Mouse (Mus musculus): ENCODE measurements at regions not wholly inside any gene's neighbourhood (a gene's known extent, or its start where the extent isn't known, plus 50 kb on each side); places are given as distances from the start of the nearest gene placed in this dataset.

- Histone ChIP-seq H3K4me2 (no peak overlapping the region), H3K4me1 (no peaks in the 10 kb centered on the region), H3K9me3 (no peaks in the 10 kb centered on the region), H3K36me3 (replicated peaks) (no peaks in the 10 kb centered on the region), H3K27ac (no peak overlapping the region), H3K9ac (no peak overlapping the region), H3K4me3 (replicated peaks) (no peak overlapping the region), H3K27me3 (no peaks in the 10 kb centered on the region)
- 88% methylated on average over 1 of the region's 1 CpGs for WGBS
- no peak for ATAC-seq (ENCODE audit: low FRiP score)
These were observed 185.9 kb upstream of the Npsr1 start for GRCm38 (mm10) chr9:23911851-23912250.

DNA sequence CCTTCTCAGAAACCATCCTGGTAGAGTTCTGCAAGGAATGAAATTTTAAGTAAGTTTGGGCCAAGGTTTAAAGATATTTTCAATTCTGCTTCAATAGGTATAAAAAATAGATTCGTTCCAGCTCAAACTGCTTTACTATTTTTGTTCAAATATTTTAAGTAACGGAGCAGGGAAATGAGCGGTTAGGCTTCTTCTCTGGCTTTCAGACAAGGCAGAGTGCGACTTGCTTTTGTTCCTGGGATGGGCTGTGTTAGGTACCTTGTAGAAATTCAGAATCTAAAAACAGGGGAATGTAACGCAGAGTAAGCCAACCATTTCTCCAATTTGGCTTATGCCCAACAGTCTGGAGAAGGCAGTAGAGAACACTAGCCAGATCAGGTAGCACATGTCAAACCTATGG is 180.5 kb upstream of the Npsr1 start:
- Histone ChIP-seq H3K9me3 (no peaks in the 10 kb centered on the region), H3K4me2 (no peak overlapping the region), H3K4me1 (no peaks in the 10 kb centered on the region), H3K27ac (no peak overlapping the region), H3K9ac (no peak overlapping the region), H3K4me3 (replicated peaks) (no peak overlapping the region), H3K27me3 (no peaks in the 10 kb centered on the region), H3K36me3 (replicated peaks) (no peaks in the 10 kb centered on the region)
- no peak for ATAC-seq (ENCODE audit: low FRiP score)
- 94% methylated on average over 5 of the region's 5 CpGs for WGBS

DNA sequence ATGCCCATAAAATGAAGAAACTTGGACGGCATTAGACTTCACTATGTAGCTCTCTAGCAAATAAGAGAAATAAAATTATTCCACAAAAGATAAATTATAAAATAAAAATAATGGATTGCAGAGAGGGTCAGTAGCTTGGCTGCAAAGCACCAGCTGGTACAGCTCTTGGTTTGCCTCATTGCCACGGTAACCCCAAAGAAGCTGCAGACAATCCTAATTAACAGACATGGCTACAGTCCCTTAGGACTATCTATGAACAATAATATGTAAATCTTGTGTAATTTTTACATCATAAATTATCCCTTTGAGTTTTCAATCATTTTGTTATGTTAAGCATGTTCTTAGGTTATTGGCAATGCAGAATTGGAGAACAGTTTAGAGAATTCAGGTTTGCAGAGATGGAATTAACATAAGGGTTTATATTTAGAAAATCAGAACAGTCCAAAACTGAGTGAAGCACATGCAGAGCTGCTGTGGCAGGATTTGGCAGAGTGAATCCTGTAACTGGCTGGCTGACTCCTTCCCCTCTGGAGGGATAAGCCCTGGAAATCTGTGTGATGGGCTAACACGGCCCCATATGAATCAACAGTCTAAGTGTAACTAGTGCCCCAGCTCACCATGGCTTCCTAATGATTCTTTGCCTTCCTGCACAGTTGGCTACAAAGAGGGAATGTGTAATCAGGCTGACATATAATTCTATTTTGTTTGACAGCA is 178.4 kb upstream of the Npsr1 start:
- H3K9me3 ChIP-seq = no peaks in the 10 kb centered on the region
- no peaks in the 10 kb centered on the region for H3K4me1 ChIP-seq
- H3K4me3 ChIP-seq (replicated peaks) = no peak overlapping the region
- WGBS = 72% methylated on average over 3 of the region's 3 CpGs
- H3K4me2 ChIP-seq = no peak overlapping the region
- no peak overlapping the region for H3K27ac ChIP-seq
- no peaks in the 10 kb centered on the region for H3K36me3 ChIP-seq (replicated peaks)
- H3K9ac ChIP-seq = no peak overlapping the region
- peak; percentile 86; the same call in 1 of the 2 replicates for ATAC-seq (ENCODE audit: low FRiP score)
- no peaks in the 10 kb centered on the region for H3K27me3 ChIP-seq

GRCm38 (mm10) chr9:23932185-23932584 is 165.6 kb upstream of the Npsr1 start:
- Histone ChIP-seq H3K4me3 (replicated peaks) (no peak overlapping the region), H3K27ac (no peak overlapping the region), H3K27me3 (no peaks in the 10 kb centered on the region), H3K9ac (no peak overlapping the region), H3K36me3 (replicated peaks) (no peaks in the 10 kb centered on the region), H3K4me2 (no peak overlapping the region), H3K4me1 (no peaks in the 10 kb centered on the region), H3K9me3 (no peaks in the 10 kb centered on the region)
- ATAC-seq (ENCODE audit: low FRiP score) = no peak

- H3K27ac ChIP-seq = no peak overlapping the region
- H3K27me3 ChIP-seq = no peaks in the 10 kb centered on the region
- no peaks in the 10 kb centered on the region for H3K36me3 ChIP-seq (replicated peaks)
- WGBS = 81% methylated on average over 3 of the region's 3 CpGs
- ATAC-seq (ENCODE audit: low FRiP score) = no peak
- H3K4me2 ChIP-seq = no peak overlapping the region
- H3K9me3 ChIP-seq = no peaks in the 10 kb centered on the region
- H3K4me3 ChIP-seq (replicated peaks) = no peak overlapping the region
- H3K9ac ChIP-seq = no peak overlapping the region
- no peaks in the 10 kb centered on the region for H3K4me1 ChIP-seq
These were observed 163.5 kb upstream of the Npsr1 start for GRCm38 (mm10) chr9:23934282-23934681.

- H3K36me3 ChIP-seq (replicated peaks) = no peaks in the 10 kb centered on the region
- no peak for ATAC-seq (ENCODE audit: low FRiP score)
- H3K4me3 ChIP-seq (replicated peaks) = no peak overlapping the region
- no peak overlapping the region for H3K4me2 ChIP-seq
- H3K9me3 ChIP-seq = no peaks in the 10 kb centered on the region
- H3K4me1 ChIP-seq = no peaks in the 10 kb centered on the region
- H3K9ac ChIP-seq = no peak overlapping the region
- H3K27me3 ChIP-seq = no peaks in the 10 kb centered on the region
- H3K27ac ChIP-seq = no peak overlapping the region
- WGBS = 92% methylated on average over 2 of the region's 2 CpGs
These were observed 145.3 kb upstream of the Npsr1 start for GRCm38 (mm10) chr9:23952543-23952942.

GRCm38 (mm10) chr9:23956593-23956992 is 141.2 kb upstream of the Npsr1 start:
- no peak overlapping the region for H3K9ac ChIP-seq
- H3K27ac ChIP-seq = no peak overlapping the region
- H3K4me2 ChIP-seq = no peak overlapping the region
- no peak for ATAC-seq (ENCODE audit: low FRiP score)
- H3K9me3 ChIP-seq = no peaks in the 10 kb centered on the region
- no peaks in the 10 kb centered on the region for H3K4me1 ChIP-seq
- H3K27me3 ChIP-seq = no peaks in the 10 kb centered on the region
- no peaks in the 10 kb centered on the region for H3K36me3 ChIP-seq (replicated peaks)
- H3K4me3 ChIP-seq (replicated peaks) = no peak overlapping the region

DNA sequence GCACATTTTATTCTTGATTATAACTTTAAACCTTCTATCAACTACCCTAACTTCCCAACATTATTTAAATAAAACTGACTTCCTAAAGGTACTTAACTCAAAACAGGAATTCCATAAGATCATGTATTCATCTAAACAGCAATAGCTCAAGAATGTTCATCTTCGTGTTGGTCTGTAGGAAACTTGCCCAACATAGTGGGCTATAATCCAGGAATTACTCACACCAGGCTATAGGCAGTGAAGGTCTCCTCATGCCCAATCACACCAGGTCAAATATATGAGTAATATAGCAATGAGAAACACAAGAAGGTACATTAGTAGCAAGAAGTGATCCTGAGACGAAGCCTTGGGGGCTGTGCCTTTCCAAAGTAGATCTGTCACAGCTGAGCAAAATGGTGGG is 128.1 kb upstream of the Npsr1 start:
- H3K27ac ChIP-seq = no peak overlapping the region
- WGBS = 86% methylated on average over 2 of the region's 2 CpGs
- ATAC-seq (ENCODE audit: low FRiP score) = no peak
- H3K4me3 ChIP-seq (replicated peaks) = no peak overlapping the region
- no peaks in the 10 kb centered on the region for H3K9me3 ChIP-seq
- no peak overlapping the region for H3K4me2 ChIP-seq
- no peaks in the 10 kb centered on the region for H3K27me3 ChIP-seq
- H3K36me3 ChIP-seq (replicated peaks) = no peaks in the 10 kb centered on the region
- H3K4me1 ChIP-seq = no peaks in the 10 kb centered on the region
- no peak overlapping the region for H3K9ac ChIP-seq

- no peak for ATAC-seq (ENCODE audit: low FRiP score)
- Histone ChIP-seq H3K9me3 (no peaks in the 10 kb centered on the region), H3K27me3 (no peaks in the 10 kb centered on the region), H3K36me3 (replicated peaks) (no peaks in the 10 kb centered on the region), H3K4me1 (no peaks in the 10 kb centered on the region), H3K27ac (no peak overlapping the region), H3K4me2 (no peak overlapping the region), H3K4me3 (replicated peaks) (no peak overlapping the region), H3K9ac (no peak overlapping the region)
- 63% methylated on average over 1 of the region's 1 CpGs for WGBS
These were observed 124.6 kb upstream of the Npsr1 start for GRCm38 (mm10) chr9:23973206-23973605.

GRCm38 (mm10) chr9:23977574-23977973 is 120.2 kb upstream of the Npsr1 start:
- Histone ChIP-seq H3K36me3 (replicated peaks) (no peaks in the 10 kb centered on the region), H3K9me3 (no peaks in the 10 kb centered on the region), H3K9ac (no peak overlapping the region), H3K4me1 (no peaks in the 10 kb centered on the region), H3K4me3 (replicated peaks) (no peak overlapping the region), H3K4me2 (no peak overlapping the region), H3K27me3 (no peaks in the 10 kb centered on the region), H3K27ac (no peak overlapping the region)
- ATAC-seq (ENCODE audit: low FRiP score) = no peak
- 87% methylated on average over 4 of the region's 4 CpGs for WGBS

- Histone ChIP-seq H3K4me1 (0 out of 2 replicates have a peak, but pooled peaks cover 2% of the 10 kb centered on the region), H3K27ac (no peak overlapping the region), H3K9ac (no peak overlapping the region), H3K4me3 (replicated peaks) (no peak overlapping the region), H3K36me3 (replicated peaks) (no peaks in the 10 kb centered on the region), H3K4me2 (no peak overlapping the region), H3K9me3 (no peaks in the 10 kb centered on the region), H3K27me3 (no peaks in the 10 kb centered on the region)
- 75% methylated on average over 1 of the region's 1 CpGs for WGBS
- ATAC-seq (ENCODE audit: low FRiP score) = no peak
These were observed 91.4 kb upstream of the Npsr1 start for GRCm38 (mm10) chr9:24006353-24006752.

DNA sequence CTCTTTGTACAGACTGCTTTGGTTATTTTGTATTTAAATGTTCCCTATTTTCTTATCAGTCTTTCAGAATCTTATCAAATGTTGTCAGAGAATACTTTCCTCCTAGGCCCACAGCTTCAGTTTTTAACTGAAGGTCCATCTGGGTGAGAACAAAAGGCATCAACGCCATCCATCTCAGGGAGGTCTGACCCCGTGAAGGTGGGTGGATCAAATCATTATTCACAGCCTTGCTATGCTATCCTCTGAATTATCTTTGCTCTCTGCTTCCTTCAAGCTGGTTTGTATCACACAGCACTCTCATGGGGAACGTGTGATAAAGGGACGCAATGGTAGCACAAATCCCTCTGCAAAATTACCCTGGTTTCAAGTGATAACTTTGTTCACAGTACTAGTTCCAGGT is 59.5 kb upstream of the Npsr1 start:
- Histone ChIP-seq H3K9ac (no peak overlapping the region), H3K4me1 (no peaks in the 10 kb centered on the region), H3K9me3 (no peaks in the 10 kb centered on the region), H3K4me3 (replicated peaks) (no peak overlapping the region), H3K36me3 (replicated peaks) (no peaks in the 10 kb centered on the region), H3K27ac (no peak overlapping the region), H3K27me3 (no peaks in the 10 kb centered on the region), H3K4me2 (no peak overlapping the region)
- ATAC-seq (ENCODE audit: low FRiP score) = no peak
- WGBS = 83% methylated on average over 4 of the region's 4 CpGs
